Mouse (Mus musculus) spleen, adult 2 months (tissue): ENCODE results near the gene Hba-x. TPM values are rescaled to one million over a fixed set of nuclear protein-coding genes. Genes with fewer than 3 reads are reported as not detected.

Experiments used
- DNase-seq, 2 experiments: peaks; one replicate each; pipeline versions ENCODE4 v3.0.0 to v3.0.0-alpha.2; 2012 to 2021; ENCODE audit warnings: low spot score in 2 of 2, low read depth in 1 of 2
- H3K27ac ChIP-seq: fragments of 200-500 bp; 2 replicates; pipeline ENCODE4 v1.5.1; 2012; ENCODE audit warnings: low read length, inconsistent platforms; ENCODE audit not compliant: insufficient read depth
- H3K27me3 ChIP-seq: fragments of 200-500 bp; 2 replicates; pipeline ENCODE4 v1.6.1; 2012; ENCODE audit warnings: mild to moderate bottlenecking, moderate library complexity, low read length, inconsistent platforms; ENCODE audit not compliant: control insufficient read depth, insufficient read depth
- H3K36me3 ChIP-seq: fragments of 200-500 bp; 2 replicates; pipeline ENCODE4 v1.6.1; 2012; ENCODE audit warnings: mild to moderate bottlenecking, low read length, inconsistent platforms; ENCODE audit not compliant: control insufficient read depth, insufficient read depth
- H3K4me1 ChIP-seq: fragments of 200-500 bp; 2 replicates; pipeline ENCODE4 v1.6.1; 2011; ENCODE audit warnings: inconsistent platforms; ENCODE audit not compliant: control insufficient read depth, insufficient read depth, insufficient read length
- H3K4me3 ChIP-seq: fragments of 200-500 bp; 2 replicates; pipeline ENCODE4 v1.5.1; 2011; ENCODE audit warnings: mild to moderate bottlenecking, inconsistent platforms; ENCODE audit not compliant: insufficient read depth, insufficient read length; ENCODE audit errors: extremely low read depth
- CTCF ChIP-seq: fragments of 200-500 bp; IDR thresholded peaks from 2 replicates; pipeline ENCODE4 v1.5.1; 2011; ENCODE audit warnings: mild to moderate bottlenecking, inconsistent platforms; ENCODE audit not compliant: insufficient read depth, insufficient read length, insufficient replicate concordance; ENCODE audit errors: extremely low read depth
- POLR2A ChIP-seq: fragments of 200-500 bp; IDR thresholded peaks from 2 replicates; pipeline ENCODE4 v1.6.1; 2011; ENCODE audit warnings: low read depth, low read length, inconsistent platforms
- WGBS: fragments of 180-500 bp; shearing (Covaris S2); methylation state at CpG from one replicate; pipeline ENCODE4 v1.1.7; 2018; 5-methylcytosine and 5-hydroxymethylcytosine counted together
- polyA plus RNA-seq: library from polyadenylated mRNA; depleted of rRNA; stranded (reverse); fragments of >200 nt; gene quantifications from 2 replicates; pipeline ENCODE4 v1.2.3, GENCODE M21; 2012

The Hba-x gene
- polyA plus RNA-seq, 1 experiment = 0.21 TPM

DNA sequence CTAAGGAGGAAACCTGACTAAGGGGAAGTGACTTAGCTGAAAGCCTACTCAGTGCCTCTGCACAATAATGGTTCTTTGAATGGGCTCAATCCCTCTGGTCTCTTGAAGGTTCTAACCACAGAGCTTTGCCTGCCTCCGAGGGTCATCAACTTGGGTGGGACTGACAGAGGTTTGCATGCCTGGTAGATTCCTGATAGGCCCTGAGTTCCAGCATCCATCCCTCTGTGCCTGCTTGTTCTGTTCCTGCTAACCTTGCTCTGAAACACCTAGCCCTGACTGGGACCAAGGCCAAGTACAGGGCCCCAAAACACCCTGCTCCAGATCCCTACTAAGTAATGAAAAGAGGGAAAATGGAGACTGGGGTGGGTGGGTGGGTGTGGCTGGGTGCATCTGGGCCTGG is 27.3 kb downstream of the Hba-x start:
- WGBS = 68% methylated on average over 1 of the region's 1 CpGs
- no peak for DNase-seq
- no peaks in the 10 kb centered on the region for H3K36me3 ChIP-seq
- no peaks in the 10 kb centered on the region for H3K27me3 ChIP-seq
- no peak overlapping the region for H3K4me3 ChIP-seq
- no peak overlapping the region for H3K27ac ChIP-seq
- TF ChIP-seq CTCF (no peak), POLR2A (no peak)
- no peaks in the 10 kb centered on the region for H3K4me1 ChIP-seq

DNA sequence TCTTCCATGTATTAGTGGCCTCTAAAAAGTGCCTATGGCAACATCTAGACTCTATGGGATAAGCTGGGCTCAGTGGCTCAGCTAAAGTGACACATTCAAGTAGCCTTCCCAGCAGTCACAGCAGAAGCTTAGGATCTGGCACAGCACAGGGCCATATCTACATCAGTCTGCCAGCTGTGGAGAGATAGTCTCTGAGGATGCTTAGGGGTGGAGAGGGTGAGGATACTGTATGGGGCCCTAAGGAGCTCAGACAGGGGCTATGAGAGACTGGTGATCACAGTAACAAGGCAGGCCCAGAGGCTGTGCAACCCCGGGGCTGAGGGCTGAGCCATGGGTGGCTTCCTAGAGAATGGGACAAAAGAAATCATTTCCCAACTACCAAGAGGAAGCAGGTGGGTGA is 30.8 kb downstream of the Hba-x start:
- WGBS = 93% methylated on average over 1 of the region's 1 CpGs
- H3K27ac ChIP-seq = no peak overlapping the region
- no peaks in the 10 kb centered on the region for H3K36me3 ChIP-seq
- H3K27me3 ChIP-seq = no peaks in the 10 kb centered on the region
- no peak for DNase-seq
- TF ChIP-seq CTCF = no peak
- no peak for TF ChIP-seq POLR2A
- H3K4me1 ChIP-seq = no peaks in the 10 kb centered on the region
- no peak overlapping the region for H3K4me3 ChIP-seq

DNA sequence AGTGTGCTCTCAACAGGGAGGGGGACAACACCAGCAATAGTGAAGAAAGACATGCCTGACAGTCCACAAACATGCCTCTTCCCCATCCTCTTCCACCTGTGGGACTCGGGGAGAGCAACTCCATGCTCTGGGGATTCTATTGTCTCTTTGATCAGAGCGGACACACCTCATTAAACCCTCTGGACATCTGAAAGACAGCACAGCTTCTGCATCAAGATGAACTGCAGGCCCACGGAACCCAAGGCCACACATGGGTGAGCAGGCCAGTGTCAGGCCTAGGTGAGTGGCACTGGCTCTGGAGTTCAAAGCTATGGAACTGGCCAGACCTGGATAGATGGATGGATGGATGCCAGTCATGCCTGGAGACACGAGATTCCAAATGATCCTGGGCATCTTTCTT is 33.2 kb downstream of the Hba-x start:
- WGBS = 82% methylated on average over 4 of the region's 4 CpGs
- no peaks in the 10 kb centered on the region for H3K4me1 ChIP-seq
- no peaks in the 10 kb centered on the region for H3K36me3 ChIP-seq
- H3K4me3 ChIP-seq = no peak overlapping the region
- H3K27me3 ChIP-seq = no peaks in the 10 kb centered on the region
- H3K27ac ChIP-seq = no peak overlapping the region
- no peak for DNase-seq
- TF ChIP-seq CTCF = no peak
- no peak for TF ChIP-seq POLR2A

DNA sequence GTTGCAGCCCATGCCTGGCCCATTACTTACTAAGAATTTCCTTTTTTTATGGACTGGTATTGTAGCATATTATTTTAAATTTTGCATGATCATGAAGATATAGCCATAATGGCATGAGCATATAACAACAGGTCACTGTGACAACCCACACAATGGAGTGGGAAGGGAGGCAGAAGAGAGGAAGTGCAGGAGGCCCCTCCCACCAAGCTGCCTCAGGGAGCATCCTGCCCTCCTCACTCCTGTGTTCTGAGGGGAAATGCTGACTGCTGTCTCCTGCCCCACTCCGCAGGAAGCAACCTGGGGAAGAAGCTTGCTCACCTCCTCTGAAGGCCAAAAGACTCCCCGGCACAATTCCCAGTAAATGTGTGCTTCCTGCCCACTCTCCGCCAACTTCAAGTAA is 33.7 kb downstream of the Hba-x start:
- TF ChIP-seq POLR2A (no peak), CTCF (no peak)
- Histone ChIP-seq H3K27ac (no peak overlapping the region), H3K4me1 (no peaks in the 10 kb centered on the region), H3K4me3 (no peak overlapping the region), H3K27me3 (no peaks in the 10 kb centered on the region), H3K36me3 (no peaks in the 10 kb centered on the region)
- WGBS = 62% methylated on average over 3 of the region's 3 CpGs
- DNase-seq = no peak

DNA sequence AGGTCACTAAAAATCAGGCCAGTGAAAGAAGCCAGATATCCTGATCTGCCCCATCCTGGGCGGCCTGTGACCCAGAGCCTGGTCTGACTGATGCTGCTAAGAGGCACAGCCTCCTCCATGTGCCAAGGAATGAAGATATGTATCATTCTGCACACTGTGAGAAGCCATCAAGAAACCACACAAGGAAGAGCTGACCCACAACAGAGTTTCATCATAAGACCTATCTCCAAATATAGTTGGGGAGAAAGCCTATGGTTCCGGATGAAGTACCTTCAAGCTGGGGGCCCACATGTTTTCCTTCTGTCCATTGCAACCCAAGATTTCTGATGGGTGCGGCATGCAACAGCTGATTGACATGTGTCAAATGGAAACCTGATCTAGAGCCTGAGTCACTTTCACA is 39.8 kb downstream of the Hba-x start:
- Histone ChIP-seq H3K27ac (no peak overlapping the region), H3K4me1 (no peaks in the 10 kb centered on the region), H3K4me3 (no peak overlapping the region), H3K27me3 (no peaks in the 10 kb centered on the region), H3K36me3 (no peaks in the 10 kb centered on the region)
- no peak for DNase-seq
- WGBS = 87% methylated on average over 3 of the region's 3 CpGs
- TF ChIP-seq CTCF = no peak
- TF ChIP-seq POLR2A = no peak

DNA sequence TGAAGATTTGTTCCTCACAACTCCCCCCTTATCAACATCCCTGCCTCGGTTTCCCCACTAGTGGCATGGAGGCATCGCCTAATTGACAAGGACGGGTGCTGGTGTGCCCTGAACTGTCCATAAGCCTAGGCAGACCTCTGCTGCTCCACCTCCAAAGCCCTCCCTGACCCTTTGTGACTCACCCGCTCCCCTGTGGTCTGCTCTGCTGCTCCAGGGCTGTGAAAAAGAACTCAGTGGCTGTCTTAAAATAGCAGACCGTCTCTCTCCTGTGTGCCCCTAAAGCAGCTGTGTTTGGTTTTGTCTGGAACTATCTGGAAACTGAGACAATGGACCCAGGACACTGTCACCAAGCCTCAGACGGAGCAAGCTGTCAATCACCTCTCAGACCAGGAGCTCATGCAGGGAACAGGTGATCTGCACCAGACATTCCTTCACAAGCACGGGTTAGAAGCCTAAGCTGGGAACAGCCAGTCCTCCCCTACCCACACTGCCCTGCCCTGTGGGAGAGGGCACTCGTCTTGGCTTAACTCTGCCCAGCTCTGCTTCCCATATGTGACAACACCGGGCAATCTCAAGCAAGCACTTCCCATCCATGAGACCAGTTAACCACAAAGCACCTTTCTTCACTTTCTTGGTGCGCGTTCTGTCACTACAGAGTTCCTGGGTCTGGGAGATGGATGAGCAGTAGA is 44.5 kb downstream of the Hba-x start:
- TF ChIP-seq POLR2A = no peak
- no peak for TF ChIP-seq CTCF
- DNase-seq = no peak
- no peaks in the 10 kb centered on the region for H3K4me1 ChIP-seq
- H3K36me3 ChIP-seq = no peaks in the 10 kb centered on the region
- H3K4me3 ChIP-seq = no peak overlapping the region
- 63% methylated on average over 11 of the region's 11 CpGs for WGBS
- H3K27me3 ChIP-seq = no peaks in the 10 kb centered on the region
- no peak overlapping the region for H3K27ac ChIP-seq

DNA sequence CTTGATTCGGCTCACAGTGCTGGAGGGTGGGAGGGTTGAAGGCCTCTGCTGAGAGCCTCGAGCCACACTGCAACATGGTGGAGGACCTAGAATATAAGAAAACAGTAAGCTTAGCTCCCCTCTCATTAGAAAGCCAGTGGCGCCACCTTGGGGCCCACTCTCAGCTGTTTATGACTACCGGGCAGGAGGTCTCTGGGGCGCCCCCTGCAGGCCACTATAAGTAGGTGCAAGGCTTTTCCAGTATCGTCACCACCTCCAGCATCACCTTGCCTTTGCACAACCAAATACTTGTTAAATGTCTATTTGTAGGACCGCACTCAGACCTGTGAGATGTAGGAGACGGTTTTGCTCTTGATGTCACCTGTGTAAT is 45.0 kb downstream of the Hba-x start:
- 38% methylated on average over 8 of the region's 8 CpGs for WGBS
- H3K4me3 ChIP-seq = no peak overlapping the region
- no peaks in the 10 kb centered on the region for H3K4me1 ChIP-seq
- peak; percentile 57; the same call in 1 of the 2 replicates for TF ChIP-seq CTCF
- TF ChIP-seq POLR2A = no peak
- no peaks in the 10 kb centered on the region for H3K27me3 ChIP-seq
- H3K27ac ChIP-seq = no peak overlapping the region
- no peaks in the 10 kb centered on the region for H3K36me3 ChIP-seq
- DNase-seq = peak in 1 of 2 experiments; percentile 19
